Mouse (Mus musculus) kidney, adult 2 months (tissue): ENCODE measurements around the gene Gpr19. TPM values are rescaled to one million over a fixed set of nuclear protein-coding genes. Genes with fewer than 3 reads are reported as not detected.

Experiments used
- DNase-seq: peaks from one replicate; pipeline ENCODE4 v3.0.0; 2021
- H3K27ac ChIP-seq: fragments of 200-500 bp; 2 replicates; pipeline ENCODE4 v1.5.1; 2012; ENCODE audit warnings: low read depth, low read length, control low read depth, inconsistent platforms; ENCODE audit not compliant: insufficient read depth
- H3K27me3 ChIP-seq: fragments of 200-500 bp; replicated peaks from 2 replicates; pipeline ENCODE4 v1.6.1; 2012; ENCODE audit warnings: mild to moderate bottlenecking, moderate library complexity, low read length, inconsistent platforms; ENCODE audit not compliant: control insufficient read depth, insufficient read depth
- H3K36me3 ChIP-seq: fragments of 200-500 bp; 2 replicates; pipeline ENCODE4 v1.6.1; 2012; ENCODE audit warnings: mild to moderate bottlenecking, moderate library complexity, low read length, inconsistent platforms; ENCODE audit not compliant: control insufficient read depth, insufficient read depth
- H3K4me1 ChIP-seq: fragments of 200-500 bp; 2 replicates; pipeline ENCODE4 v1.6.1; 2011; ENCODE audit warnings: low read length; ENCODE audit not compliant: control insufficient read depth, insufficient read depth
- H3K4me3 ChIP-seq: fragments of 200-500 bp; 2 replicates; pipeline ENCODE4 v1.5.1; 2011; ENCODE audit warnings: mild to moderate bottlenecking, low read depth, low read length, control low read depth; ENCODE audit not compliant: insufficient read depth
- CTCF ChIP-seq: fragments of 200-500 bp; conservative IDR thresholded peaks from 2 replicates; pipeline ENCODE4 v1.5.1; 2011; ENCODE audit warnings: low read depth, mild to moderate bottlenecking, control low read depth, low read length, moderate library complexity, mixed read lengths; ENCODE audit not compliant: insufficient read depth, insufficient read length
- POLR2A ChIP-seq: fragments of 200-500 bp; IDR thresholded peaks from one replicate; pipeline ENCODE4 v1.6.1; 2011; ENCODE audit warnings: low read depth, low read length, control low read depth
- WGBS: fragments of 180-500 bp; shearing (Covaris S2); methylation state at CpG from one replicate; pipeline ENCODE4 v1.1.7; 2018; 5-methylcytosine and 5-hydroxymethylcytosine counted together
- polyA plus RNA-seq: library from polyadenylated mRNA; depleted of rRNA; stranded (reverse); fragments of >200 nt; gene quantifications from 2 replicates; pipeline ENCODE4 v1.2.3, GENCODE M21; 2012

Gpr19 gene
- polyA plus RNA-seq, 1 experiment, result 6.4 TPM

DNA sequence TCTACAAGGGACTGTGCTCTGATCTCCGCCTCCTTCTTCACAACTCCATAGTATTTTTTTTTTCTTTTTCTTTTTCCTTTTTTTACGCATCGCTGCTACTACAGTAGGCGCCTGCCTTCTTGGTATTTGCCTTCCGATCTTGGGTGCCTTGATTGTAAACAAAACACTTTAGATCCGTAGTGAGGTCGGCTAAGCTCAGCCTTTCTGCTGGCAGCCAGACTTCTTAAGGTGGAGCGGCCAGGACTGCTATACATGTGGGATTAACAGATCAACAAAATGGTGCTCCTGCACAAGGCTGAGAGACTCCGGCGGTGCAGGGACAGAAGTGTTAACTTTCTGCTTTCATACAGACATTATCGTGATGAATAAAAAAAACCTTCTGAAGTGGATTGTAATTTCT lies 18.7 kb upstream of the Gpr19 start:
- H3K36me3 ChIP-seq, result no peaks in the 10 kb centered on the region; the same call in 1 of the 2 replicates
- peak; percentile 88 for DNase-seq
- peak overlapping the region; percentile 84 for H3K27ac ChIP-seq
- WGBS, result 1% methylated on average over 11 of the region's 11 CpGs
- peaks cover 3% of the 10 kb centered on the region; the same call in 1 of the 2 replicates for H3K4me1 ChIP-seq
- TF ChIP-seq CTCF, result no peak
- no peak for TF ChIP-seq POLR2A
- no peaks in the 10 kb centered on the region for H3K27me3 ChIP-seq
- H3K4me3 ChIP-seq, result peak overlapping the region; percentile 66

DNA sequence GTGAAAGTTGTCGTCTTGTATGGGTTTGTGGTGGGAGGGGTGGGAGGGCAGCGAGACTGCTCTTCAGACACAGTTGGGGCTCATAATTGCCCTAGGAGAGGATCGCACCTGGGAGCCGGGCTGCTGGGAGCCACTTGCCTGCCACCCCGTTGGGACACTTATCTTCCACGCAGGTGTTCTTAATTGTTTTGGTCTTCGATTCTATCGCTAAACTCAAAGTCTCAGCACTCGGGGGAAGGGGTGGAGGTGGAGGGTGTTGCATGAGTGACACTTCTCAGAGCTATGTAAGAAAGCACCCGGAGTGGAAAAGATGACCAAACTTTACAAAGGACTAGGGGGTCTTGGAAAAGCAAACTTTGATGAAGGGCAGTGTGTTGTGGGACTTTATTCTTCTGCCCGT lies 18.3 kb upstream of the Gpr19 start:
- Histone ChIP-seq H3K27ac (peak overlapping the region; percentile 84), H3K4me1 (peaks cover 3% of the 10 kb centered on the region; the same call in 1 of the 2 replicates), H3K36me3 (no peaks in the 10 kb centered on the region), H3K4me3 (peak overlapping the region; percentile 66), H3K27me3 (no peaks in the 10 kb centered on the region)
- TF ChIP-seq CTCF (no peak), POLR2A (no peak)
- 2% methylated on average over 11 of the region's 11 CpGs for WGBS
- DNase-seq, result peak; percentile 33

DNA sequence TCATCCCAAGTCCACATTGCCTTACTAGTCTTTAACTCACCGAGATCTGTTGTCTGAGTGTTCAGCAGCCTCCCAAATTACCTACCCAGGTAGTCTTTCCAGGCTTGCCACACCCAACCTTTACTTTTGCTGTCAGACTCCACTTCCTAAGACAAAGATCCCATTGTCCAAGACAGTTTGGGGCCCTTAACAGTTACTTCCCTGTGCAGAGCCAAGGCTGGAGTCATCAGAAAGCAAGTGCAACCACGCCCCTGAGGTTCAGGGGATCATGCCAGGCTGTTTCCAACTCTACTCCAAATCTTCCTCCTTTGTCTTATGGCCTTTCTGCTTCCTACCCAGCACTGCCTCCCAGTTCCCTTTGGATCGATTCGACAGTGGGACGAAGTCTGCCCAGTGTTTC lies 16.1 kb upstream of the Gpr19 start:
- Histone ChIP-seq H3K4me1 (peaks cover 3% of the 10 kb centered on the region; the same call in 1 of the 2 replicates), H3K27me3 (no peaks in the 10 kb centered on the region), H3K4me3 (no peak overlapping the region), H3K27ac (no peak overlapping the region), H3K36me3 (no peaks in the 10 kb centered on the region)
- no peak for DNase-seq
- 97% methylated on average over 5 of the region's 5 CpGs for WGBS
- no peak for TF ChIP-seq CTCF
- TF ChIP-seq POLR2A, result no peak

DNA sequence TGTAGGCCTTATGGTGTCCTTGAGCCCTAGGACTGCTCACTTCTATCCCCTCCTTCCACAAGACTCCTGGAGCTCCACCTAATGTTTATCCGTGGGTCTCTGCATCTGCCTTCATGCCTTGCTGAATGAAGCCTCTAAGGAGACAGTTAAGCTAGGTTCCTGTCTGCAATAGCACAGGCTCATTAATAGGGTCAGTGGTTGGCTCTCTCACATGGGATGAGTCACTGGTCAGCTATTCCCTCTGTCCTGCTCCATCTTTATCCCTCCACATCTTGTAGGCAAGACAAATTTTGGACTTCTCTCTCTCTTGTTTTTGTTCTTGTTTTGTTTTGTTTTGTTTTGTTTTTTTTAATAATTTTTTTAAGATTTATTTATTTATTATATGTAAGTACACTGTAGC lies 7.4 kb upstream of the Gpr19 start:
- DNase-seq, result no peak
- 81% methylated on average over 1 of the region's 1 CpGs for WGBS

GRCm38 (mm10) chr6:134903891-134904884 lies 5.8 kb upstream of the Gpr19 start:
- H3K27ac ChIP-seq, result no peak overlapping the region
- H3K36me3 ChIP-seq, result no peaks in the 10 kb centered on the region
- H3K27me3 ChIP-seq, result no peaks in the 10 kb centered on the region
- H3K4me3 ChIP-seq, result no peak overlapping the region
- DNase-seq, result no peak
- no peaks in the 10 kb centered on the region; the same call in 1 of the 2 replicates for H3K4me1 ChIP-seq
- WGBS, result 92% methylated on average over 10 of the region's 10 CpGs
- no peak for TF ChIP-seq CTCF
- no peak for TF ChIP-seq POLR2A

More for the DNA sequence above, 7.4 kb upstream of the Gpr19 start:
- Histone ChIP-seq H3K36me3 (no peaks in the 10 kb centered on the region), H3K27me3 (no peaks in the 10 kb centered on the region), H3K4me3 (no peak overlapping the region), H3K27ac (no peak overlapping the region), H3K4me1 (no peaks in the 10 kb centered on the region)
- TF ChIP-seq POLR2A, result no peak
- no peak for TF ChIP-seq CTCF

DNA sequence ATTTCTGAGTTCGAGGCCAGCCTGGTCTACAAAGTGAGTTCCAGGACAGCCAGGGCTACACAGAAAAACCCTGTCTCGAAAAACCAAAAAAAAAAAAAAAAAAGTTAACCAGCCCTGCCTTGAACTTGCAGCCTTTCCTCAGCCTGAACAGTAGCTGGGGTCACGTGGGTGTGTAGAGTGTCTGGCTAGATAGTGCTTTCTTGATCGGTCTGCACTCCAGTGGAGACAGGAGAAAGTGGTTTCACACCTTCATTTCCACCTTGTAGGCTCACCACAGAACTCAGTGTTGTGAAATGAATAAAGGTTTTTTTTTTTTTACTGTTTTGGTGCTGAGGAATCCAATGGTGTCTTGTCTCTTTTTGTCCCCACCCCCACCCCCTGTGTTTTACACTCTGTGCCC lies 5.0 kb upstream of the Gpr19 start:
- no peaks in the 10 kb centered on the region for H3K36me3 ChIP-seq
- no peak overlapping the region for H3K27ac ChIP-seq
- H3K4me1 ChIP-seq, result no peaks in the 10 kb centered on the region; the same call in 1 of the 2 replicates
- 76% methylated on average over 3 of the region's 4 CpGs for WGBS
- no peak overlapping the region for H3K4me3 ChIP-seq
- no peaks in the 10 kb centered on the region for H3K27me3 ChIP-seq
- no peak for DNase-seq
- TF ChIP-seq POLR2A (no peak), CTCF (no peak)

DNA sequence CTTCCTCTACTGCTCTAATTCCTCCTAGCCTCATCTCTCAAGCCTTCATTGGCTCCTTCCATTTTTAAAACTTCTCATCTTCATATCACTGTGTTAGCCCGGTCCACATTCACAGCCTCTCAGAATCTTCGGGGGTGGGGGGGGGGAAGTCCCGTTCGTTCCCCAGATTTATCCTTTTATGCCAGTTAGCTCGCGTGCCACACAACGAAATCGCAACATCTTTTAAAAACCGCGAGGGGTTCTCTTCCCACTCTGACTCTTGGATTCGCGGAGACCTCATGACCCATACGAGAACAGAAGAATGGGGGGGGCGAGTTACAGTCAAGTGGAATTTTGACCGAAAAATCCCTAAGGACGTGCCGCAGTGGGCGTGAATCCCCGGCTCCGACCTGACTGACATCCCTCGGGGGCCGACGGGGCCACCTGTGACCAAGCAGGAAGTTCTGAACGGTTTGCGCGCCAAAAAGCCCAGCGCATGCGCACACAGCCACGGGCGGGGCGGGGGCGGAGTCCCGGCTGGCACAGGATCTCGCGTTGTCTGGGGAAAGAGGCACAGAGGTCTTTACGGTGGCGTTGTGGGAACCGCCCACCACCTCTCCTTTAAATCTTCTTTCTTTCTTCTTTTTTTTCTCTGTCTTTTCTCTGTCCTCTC lies 809 bp downstream of the Gpr19 start:
- TF ChIP-seq CTCF, result no peak
- TF ChIP-seq POLR2A, result peak; percentile 93
- DNase-seq, result peak; percentile 98
- no peaks in the 10 kb centered on the region for H3K27me3 ChIP-seq
- H3K36me3 ChIP-seq, result no peaks in the 10 kb centered on the region
- peaks cover 5% of the 10 kb centered on the region; the same call in 1 of the 2 replicates for H3K4me1 ChIP-seq
- peak overlapping the region; percentile 90 for H3K4me3 ChIP-seq
- WGBS, result 0% methylated on average over 38 of the region's 38 CpGs
- peak overlapping the region; percentile 100 for H3K27ac ChIP-seq
